Mouse (Mus musculus) hematopoietic stem cell, adult 5-6 weeks (primary cell): ENCODE measurements around the gene Gm49450. TPM values are rescaled to one million over a fixed set of nuclear protein-coding genes. Genes with fewer than 3 reads are reported as not detected.

ENCODE experiments used
- ATAC-seq, 2 experiments: fragments of 125-278 bp in 1 of 2; replicated peaks in 1 of 2; 2 replicates each; pipeline ENCODE4 v1.8.0; 2016 to 2017; ENCODE audit warnings: inconsistent platforms in 2 of 2, mild to moderate bottlenecking in 2 of 2, moderate number of reproducible peaks in 2 of 2, low read depth in 1 of 2, moderate TSS enrichment in 1 of 2; ENCODE audit not compliant: low FRiP score in 2 of 2, poor library complexity in 2 of 2, severe bottlenecking in 2 of 2, insufficient read depth in 1 of 2, low TSS enrichment in 1 of 2
- total RNA-seq: library from RNA; stranded (forward); fragments of 172-1452, 232-1000 nt; gene quantifications from 2 replicates; pipeline ENCODE4 v1.2.3, GENCODE M21; 2017

Gene Gm49450
- 12.9 TPM in 1 of 2 replicates, not detected in the other for total RNA-seq

- peak; percentile 94 to 96 for ATAC-seq
Observed at GRCm38 (mm10) chr15:98953401-98954356, at the start of gene Gm49450, which contains the start of gene Tuba1a. Gm49450 (minus strand) TSS chr15:98953551. Tuba1a (minus strand) TSS chr15:98953703.

DNA sequence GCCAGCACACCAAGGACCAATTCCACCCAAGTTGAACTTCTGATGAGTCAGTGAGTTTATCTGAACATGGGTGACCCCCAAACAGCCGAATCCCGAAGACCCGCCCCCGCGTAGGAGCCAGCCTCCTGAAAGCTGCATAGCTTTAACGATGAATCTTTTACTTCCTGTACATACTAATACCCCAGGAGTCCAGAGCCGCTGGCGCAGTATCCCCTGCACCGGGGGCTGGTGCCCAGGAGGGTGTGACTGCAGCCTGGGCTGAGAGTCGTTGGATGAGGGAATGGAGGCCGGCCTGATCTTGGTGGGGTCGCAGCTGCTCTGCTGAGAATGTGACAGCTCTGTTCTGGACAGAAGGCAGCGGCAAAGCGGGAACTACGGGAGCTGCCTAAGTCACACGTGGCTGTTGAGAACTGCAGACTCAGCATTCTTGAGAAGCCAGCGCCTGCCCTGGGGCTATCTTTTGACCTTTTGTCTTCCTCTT is 48.1 kb upstream of the Gm49450 start:
- ATAC-seq = peak in 1 of 2 experiments; percentile 19; a peak in 1 of 4 replicates

- 0 out of 4 replicates have a peak, but pooled peaks of 1 of the 2 experiments have one; percentile 46 for ATAC-seq
Observed at GRCm38 (mm10) chr15:99000535-99001283, 47.4 kb upstream of the Gm49450 start.

DNA sequence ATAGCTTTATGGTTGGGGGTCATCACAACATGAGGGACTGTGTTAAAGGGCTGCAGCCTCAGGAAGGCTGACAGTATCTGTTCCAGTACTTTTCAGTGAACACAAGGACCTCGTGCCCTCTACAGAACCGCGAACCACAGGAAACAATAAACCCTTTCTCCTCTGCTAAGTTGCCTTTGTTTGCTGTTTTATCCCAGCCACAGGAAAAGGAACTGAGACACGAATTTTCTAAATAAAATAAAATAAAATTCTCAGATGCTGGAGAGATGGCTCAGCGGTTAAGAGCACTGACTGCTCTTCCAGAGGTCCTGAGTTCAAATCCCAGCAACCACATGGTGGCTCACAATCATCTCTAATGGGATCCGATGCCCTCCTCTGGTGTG is 45.4 kb upstream of the Gm49450 start:
- no peak for ATAC-seq

DNA sequence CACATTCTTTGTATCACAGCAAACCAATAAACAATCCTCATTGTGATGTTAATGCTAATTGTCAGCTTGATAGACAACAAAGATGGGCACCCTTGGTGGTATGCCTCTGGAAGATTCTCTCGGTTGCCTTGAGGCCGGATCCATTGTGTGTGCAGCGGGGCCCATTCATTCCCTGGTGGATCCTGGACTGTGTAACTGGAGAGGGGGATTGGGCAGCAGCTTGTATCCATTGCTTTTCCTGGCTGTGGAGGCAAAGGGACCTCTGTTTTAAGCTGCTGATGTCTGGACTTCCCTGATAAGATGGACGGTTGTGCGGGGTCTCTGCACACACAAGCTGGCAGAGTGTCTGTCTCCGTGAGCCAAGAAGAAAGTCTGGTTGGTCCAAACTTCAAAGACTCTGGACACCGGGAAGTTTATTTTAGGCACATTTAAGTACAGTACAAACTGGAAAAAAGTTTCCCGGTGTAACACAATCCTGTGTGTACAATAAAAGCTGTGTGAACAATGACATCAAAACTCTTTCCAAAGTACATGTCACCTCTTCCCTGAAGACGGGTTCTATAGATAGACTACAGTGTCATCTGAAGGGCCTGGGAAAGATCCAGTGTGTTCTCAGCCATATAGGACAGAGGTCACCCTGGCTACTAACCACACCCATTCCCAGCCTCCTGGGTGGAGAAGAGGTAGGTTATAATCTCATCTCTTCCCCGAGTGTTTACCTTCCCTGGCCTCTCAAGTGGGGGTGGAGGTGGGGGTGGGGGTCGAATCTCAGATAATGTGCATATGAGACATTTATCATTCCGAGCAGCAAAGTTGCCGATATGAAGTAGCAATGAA is 44.8 kb upstream of the Gm49450 start:
- ATAC-seq = no peak

DNA sequence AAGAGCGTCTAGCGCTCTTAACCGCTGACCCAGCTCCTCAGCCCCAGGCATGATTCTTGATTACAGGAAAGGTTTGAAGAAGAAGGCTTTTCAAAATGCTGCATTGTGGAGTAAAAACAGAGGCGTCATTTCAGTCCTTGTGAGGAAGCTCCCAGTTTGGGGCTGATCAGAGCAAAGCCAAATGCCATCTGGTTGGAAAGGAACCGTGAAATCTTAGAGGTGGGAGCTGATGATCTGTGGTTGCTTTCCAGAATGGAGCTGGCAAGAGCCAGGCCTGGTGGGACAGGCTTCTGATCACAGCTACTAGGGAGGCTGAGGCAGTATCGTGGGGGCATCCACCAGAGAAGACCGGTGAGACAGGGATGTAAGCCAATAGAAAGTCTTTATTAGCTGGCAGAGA is 43.5 kb upstream of the Gm49450 start:
- ATAC-seq = no peak

DNA sequence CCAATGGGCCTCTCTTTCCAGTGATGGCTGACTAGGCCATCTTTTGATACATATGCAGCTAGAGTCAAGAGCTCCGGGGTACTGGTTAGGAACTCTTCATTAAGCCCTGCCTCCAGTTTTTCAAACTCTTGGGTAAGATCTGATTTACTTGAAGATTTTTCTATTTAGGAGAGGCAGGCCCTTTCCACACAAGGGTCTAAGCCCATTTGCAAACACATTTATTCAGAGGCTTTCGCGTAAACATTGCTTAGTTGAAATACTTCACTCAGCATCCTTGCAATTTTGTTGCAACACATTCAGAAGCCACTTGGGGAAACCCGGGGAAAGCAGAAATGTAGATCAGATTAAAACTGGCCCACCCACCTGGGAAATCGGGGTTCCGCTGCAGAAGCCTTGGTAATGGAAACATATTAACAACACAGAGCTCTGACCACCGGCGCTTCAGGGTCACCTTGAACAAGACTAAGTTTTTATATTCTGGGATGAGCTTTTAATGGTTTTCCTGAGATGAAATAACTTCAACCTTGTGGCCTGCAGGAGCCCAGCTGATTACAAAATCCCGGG is 41.7 kb upstream of the Gm49450 start:
- no peak for ATAC-seq

DNA sequence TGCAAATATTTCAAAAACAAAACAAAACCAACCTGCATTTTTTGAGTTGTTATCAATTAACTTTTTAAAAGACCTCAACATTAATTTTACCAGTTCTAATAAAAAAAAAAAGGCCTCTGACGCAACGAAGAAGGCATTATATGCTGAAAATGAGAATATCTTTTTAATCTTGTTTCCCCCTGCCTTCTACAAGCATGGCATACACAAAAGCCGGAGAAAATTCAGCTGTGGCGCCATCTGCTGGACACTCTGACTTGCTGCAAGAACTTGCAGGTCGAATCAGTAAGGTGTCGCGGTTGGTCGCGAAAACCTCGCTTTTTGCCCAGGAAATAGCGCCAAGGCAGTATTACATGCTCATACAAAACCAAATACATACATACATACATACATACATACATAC is 40.5 kb upstream of the Gm49450 start:
- peak; percentile 69 to 73 for ATAC-seq

GRCm38 (mm10) chr15:98993093-98993793 is 39.9 kb upstream of the Gm49450 start:
- ATAC-seq = peak; percentile 87 to 88

- ATAC-seq = peak; percentile 39 to 77
Observed at GRCm38 (mm10) chr15:98992086-98992912, 38.9 kb upstream of the Gm49450 start.

DNA sequence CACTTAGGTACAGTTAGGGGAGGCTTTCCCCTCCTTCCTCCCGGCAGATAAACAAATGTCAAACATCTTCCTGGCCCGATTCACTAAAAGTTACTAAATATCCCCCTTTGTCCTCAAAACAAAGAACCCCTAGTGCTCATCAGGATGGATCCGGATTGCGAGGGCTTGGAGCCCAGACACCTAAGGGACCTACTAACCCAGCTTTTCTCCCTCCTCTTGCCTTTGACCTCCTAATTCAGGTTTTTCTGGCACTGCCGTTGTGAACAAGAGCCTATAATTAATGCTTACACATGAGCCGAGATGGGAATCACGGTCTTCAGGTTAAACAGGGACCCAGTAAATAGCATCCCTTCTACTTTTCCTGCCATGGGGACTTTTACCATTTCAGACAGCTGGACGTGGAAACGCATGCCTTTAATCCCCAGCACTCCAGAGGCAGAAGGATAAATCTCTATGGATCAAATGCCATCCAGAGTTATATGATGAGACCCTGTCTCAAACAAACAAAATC is 38.2 kb upstream of the Gm49450 start:
- no peak for ATAC-seq

DNA sequence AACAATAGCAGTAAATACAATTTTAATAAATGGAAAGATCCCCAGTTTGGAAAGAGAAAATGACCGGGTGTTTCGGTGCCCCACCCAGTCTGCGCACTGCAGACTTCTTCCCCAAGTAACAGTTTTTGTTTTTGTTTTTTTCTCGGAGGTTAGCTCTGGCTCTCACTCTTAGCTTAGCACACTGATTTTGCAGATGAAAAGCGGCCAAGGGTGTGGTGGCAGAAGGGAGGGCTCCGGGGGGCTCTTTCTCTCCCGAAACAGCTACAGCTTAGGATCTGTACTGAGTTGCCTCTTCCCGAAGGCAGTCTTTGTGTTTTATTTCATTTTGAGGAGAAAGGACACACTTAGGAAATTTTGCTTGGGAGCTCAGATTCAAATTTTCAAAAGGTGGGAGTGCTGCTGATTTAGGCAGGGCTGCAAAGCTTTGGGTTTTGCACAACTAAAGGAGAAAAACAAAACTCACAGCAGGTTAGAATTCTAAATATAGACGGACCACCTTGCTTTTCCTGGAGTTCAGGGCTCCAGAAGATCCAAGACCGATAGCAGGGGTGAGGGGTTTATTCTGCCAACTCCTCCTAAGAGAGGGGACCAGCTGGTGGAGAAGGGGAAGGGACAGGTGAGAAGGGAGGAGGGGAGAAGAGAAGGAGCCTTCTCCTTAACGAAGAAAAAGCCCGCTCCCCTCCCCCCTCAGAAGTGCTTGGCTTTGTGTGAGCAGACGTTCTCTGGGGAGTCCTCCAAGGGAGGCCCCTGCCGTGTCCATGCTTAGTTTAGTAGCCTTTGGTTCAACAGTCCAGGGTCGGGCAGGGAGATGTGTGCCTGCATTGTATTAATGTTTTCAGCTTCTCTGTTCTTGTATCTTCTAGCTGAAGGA is 37.6 kb upstream of the Gm49450 start:
- ATAC-seq = no peak

DNA sequence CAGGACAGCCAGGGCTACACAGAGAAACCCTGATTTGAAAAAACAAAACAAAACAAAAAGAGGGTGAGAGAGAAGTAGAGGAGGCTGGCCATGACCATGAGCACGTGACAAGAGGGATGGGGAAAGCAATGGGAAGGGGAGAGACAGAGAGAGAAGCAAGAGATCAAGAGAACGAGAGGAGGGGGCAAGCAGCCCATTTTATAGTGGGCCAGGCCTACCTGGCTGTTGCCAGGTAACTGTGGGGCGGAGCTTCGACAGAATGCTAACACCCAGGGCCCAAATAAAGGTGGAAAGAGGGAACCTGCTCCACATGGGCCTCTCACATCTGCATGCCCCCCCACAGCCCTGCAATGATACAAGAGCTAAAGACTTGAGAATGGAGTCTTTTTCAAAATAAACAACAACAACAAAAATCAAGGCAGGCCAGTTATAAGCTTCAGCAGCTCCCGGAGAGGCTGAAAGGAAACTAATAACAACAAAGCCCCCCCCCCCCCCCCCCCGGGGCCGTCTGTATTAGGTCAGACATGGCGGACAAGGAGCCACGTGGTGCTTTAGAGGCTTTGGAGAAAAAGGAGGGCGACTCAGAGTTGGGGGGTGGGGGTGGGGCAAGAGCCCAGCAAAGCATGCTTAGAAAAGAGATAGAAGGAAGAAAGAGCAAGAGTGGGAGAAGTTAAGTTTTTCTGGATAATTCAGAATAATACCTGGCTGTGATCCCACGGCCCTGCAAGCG is 36.5 kb upstream of the Gm49450 start:
- no peak for ATAC-seq

DNA sequence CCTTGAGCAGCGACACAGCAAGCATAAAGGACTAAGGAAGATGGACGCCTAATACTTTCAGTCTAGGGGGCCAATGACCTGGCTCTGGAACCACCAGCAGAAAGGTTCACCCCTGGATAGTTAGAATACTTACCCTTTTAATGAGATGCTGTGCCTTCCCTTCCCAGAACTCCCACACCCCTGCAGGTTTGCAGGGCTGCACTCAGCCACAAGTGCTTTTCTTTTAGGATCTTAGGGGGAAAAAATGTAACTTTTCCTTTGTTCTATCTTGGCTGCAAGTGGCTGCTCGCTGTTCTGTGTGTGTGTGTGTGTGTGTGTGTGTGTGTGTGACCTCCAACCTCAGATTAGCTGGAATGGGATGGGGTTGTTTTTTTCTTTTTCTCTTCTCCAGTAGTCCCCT is 35.4 kb upstream of the Gm49450 start:
- ATAC-seq = no peak
